Mouse (Mus musculus) thymus, adult 2 months (tissue): ENCODE results near the gene Ppil1. TPM values are rescaled to one million over a fixed set of nuclear protein-coding genes. Genes with fewer than 3 reads are reported as not detected.

Experiments used
- DNase-seq: peaks from one replicate; pipeline ENCODE4 v3.0.0; 2021
- H3K27ac ChIP-seq: fragments of 200-500 bp; 2 replicates; pipeline ENCODE4 v1.5.1; 2012; ENCODE audit warnings: low read length, control low read depth; ENCODE audit not compliant: control insufficient read depth, insufficient read depth
- H3K27me3 ChIP-seq: fragments of 200-500 bp; 2 replicates; pipeline ENCODE4 v1.6.1; 2012; ENCODE audit warnings: mild to moderate bottlenecking, low read length, moderate library complexity, mixed read lengths; ENCODE audit not compliant: control insufficient read depth, insufficient read depth
- H3K36me3 ChIP-seq: fragments of 200-500 bp; 2 replicates; pipeline ENCODE4 v1.6.1; 2012; ENCODE audit warnings: mild to moderate bottlenecking, low read length, moderate library complexity; ENCODE audit not compliant: control insufficient read depth, insufficient read depth
- H3K4me1 ChIP-seq: fragments of 200-500 bp; replicated peaks from 2 replicates; pipeline ENCODE4 v1.6.1; 2012; ENCODE audit warnings: low read length; ENCODE audit not compliant: control insufficient read depth, insufficient read depth
- H3K4me3 ChIP-seq: fragments of 200-500 bp; 2 replicates; pipeline ENCODE4 v1.5.1; 2012; ENCODE audit warnings: mild to moderate bottlenecking, low read length, control low read depth, moderate library complexity; ENCODE audit not compliant: control insufficient read depth, insufficient read depth
- CTCF ChIP-seq: fragments of 200-500 bp; IDR thresholded peaks from 2 replicates; pipeline ENCODE4 v1.5.1; 2012; ENCODE audit warnings: mild to moderate bottlenecking, control low read depth, low read length, moderate library complexity, borderline replicate concordance; ENCODE audit not compliant: control insufficient read depth, poor library complexity, insufficient read depth; ENCODE audit errors: extremely low read depth
- POLR2A ChIP-seq: fragments of 200-500 bp; IDR thresholded peaks from 2 replicates; pipeline ENCODE4 v1.6.1; 2012; ENCODE audit warnings: mild to moderate bottlenecking, low read length, control low read depth, moderate library complexity; ENCODE audit not compliant: control insufficient read depth, poor library complexity, insufficient read depth; ENCODE audit errors: extremely low read depth
- WGBS: fragments of 180-500 bp; shearing (Covaris S2); methylation state at CpG from one replicate; pipeline ENCODE4 v1.1.7; 2018; 5-methylcytosine and 5-hydroxymethylcytosine counted together
- polyA plus RNA-seq: library from polyadenylated mRNA; depleted of rRNA; stranded (reverse); fragments of >200 nt; gene quantifications from 2 replicates; pipeline ENCODE4 v1.2.3, GENCODE M21; 2012

Gene Ppil1
- polyA plus RNA-seq, 1 experiment: 57.1 TPM

GRCm38 (mm10) chr17:29300926-29301325 is 36.9 kb upstream of the Ppil1 start:
- no peaks in the 10 kb centered on the region; the same call in 1 of the 2 replicates for H3K36me3 ChIP-seq
- H3K27me3 ChIP-seq: no peaks in the 10 kb centered on the region
- no peak overlapping the region for H3K4me3 ChIP-seq
- TF ChIP-seq POLR2A: no peak
- TF ChIP-seq CTCF: no peak
- 96% methylated on average over 7 of the region's 7 CpGs for WGBS
- H3K27ac ChIP-seq: no peak overlapping the region
- peaks cover 45% of the 10 kb centered on the region for H3K4me1 ChIP-seq
- DNase-seq: no peak

- no peak for TF ChIP-seq POLR2A
- TF ChIP-seq CTCF: no peak
Observed at GRCm38 (mm10) chr17:29299282-29299681, 35.3 kb upstream of the Ppil1 start.

DNA sequence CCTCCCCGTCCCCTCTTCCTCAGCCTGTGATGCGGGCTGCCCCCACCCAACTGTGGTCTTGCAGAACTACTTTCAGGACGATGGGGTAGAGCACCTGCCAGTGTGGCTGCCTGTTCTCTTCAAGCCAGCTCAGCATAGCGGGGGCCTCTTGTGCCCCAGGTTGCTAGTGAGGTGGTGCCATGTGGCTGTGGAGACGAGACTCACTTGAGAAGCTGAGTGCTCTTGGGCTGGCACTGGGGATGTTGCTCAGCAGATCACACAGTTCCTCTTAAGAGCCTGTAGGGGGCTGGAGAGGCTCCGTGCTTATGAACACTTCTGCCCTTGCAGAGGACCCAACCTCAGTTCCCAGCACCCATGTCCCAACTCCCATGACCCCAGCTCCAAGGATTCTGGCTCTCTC is 33.8 kb upstream of the Ppil1 start:
- no peak overlapping the region for H3K4me3 ChIP-seq
- H3K27me3 ChIP-seq: no peaks in the 10 kb centered on the region
- peak; percentile 19 for DNase-seq
- TF ChIP-seq CTCF (no peak), POLR2A (no peak)
- WGBS: 14% methylated on average over 6 of the region's 6 CpGs
- H3K4me1 ChIP-seq: peaks cover 14% of the 10 kb centered on the region
- no peak overlapping the region for H3K27ac ChIP-seq
- no peaks in the 10 kb centered on the region; the same call in 1 of the 2 replicates for H3K36me3 ChIP-seq

More at GRCm38 (mm10) chr17:29299282-29299681, 35.3 kb upstream of the Ppil1 start:
- DNase-seq: no peak
- 97% methylated on average over 4 of the region's 4 CpGs for WGBS
- H3K36me3 ChIP-seq: no peaks in the 10 kb centered on the region; the same call in 1 of the 2 replicates
- no peak overlapping the region for H3K4me3 ChIP-seq
- no peak overlapping the region for H3K27ac ChIP-seq
- peaks cover 29% of the 10 kb centered on the region for H3K4me1 ChIP-seq
- H3K27me3 ChIP-seq: no peaks in the 10 kb centered on the region

- WGBS: 90% methylated on average over 10 of the region's 10 CpGs
- no peak for DNase-seq
- peaks cover 10% of the 10 kb centered on the region for H3K4me1 ChIP-seq
- no peak for TF ChIP-seq POLR2A
- TF ChIP-seq CTCF: no peak
- H3K4me3 ChIP-seq: no peak overlapping the region
- H3K27me3 ChIP-seq: no peaks in the 10 kb centered on the region
- H3K27ac ChIP-seq: no peak overlapping the region
- no peaks in the 10 kb centered on the region; the same call in 1 of the 2 replicates for H3K36me3 ChIP-seq
Observed at GRCm38 (mm10) chr17:29297321-29297720, 33.3 kb upstream of the Ppil1 start.

DNA sequence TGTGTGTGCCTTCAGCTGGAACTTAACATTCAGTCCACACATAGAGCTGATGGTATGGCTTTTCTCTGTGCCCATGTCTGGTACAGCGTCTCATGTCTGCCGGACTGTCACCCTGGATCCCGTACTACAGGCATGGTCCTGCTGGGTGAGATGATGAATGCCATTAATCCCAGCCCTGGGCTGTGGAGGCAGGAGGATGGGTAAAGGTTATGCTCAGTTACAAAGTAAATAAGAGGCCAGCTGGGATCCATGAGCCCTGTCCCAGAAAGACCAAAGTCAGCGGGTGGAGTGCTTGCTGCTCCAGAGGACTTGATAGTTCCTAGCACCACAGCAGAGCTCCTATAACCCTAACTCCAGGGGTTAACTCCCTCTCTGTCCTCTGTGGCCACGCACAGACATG is 31.8 kb upstream of the Ppil1 start:
- H3K4me1 ChIP-seq: peaks cover 6% of the 10 kb centered on the region
- TF ChIP-seq CTCF (no peak), POLR2A (no peak)
- H3K4me3 ChIP-seq: no peak overlapping the region
- no peak overlapping the region for H3K27ac ChIP-seq
- no peaks in the 10 kb centered on the region; the same call in 1 of the 2 replicates for H3K36me3 ChIP-seq
- 98% methylated on average over 5 of the region's 5 CpGs for WGBS
- no peak for DNase-seq
- no peaks in the 10 kb centered on the region for H3K27me3 ChIP-seq

- no peaks in the 10 kb centered on the region for H3K27me3 ChIP-seq
- H3K27ac ChIP-seq: no peak overlapping the region
- no peak overlapping the region for H3K4me3 ChIP-seq
- no peak for DNase-seq
- WGBS: 95% methylated on average over 9 of the region's 9 CpGs
- no peak for TF ChIP-seq CTCF
- no peak for TF ChIP-seq POLR2A
- no peaks in the 10 kb centered on the region for H3K36me3 ChIP-seq
- peaks cover 6% of the 10 kb centered on the region for H3K4me1 ChIP-seq
Observed at GRCm38 (mm10) chr17:29293807-29294605, 30.0 kb upstream of the Ppil1 start.
